Mouse (Mus musculus) layer of hippocampus, adult 11-12 months (tissue): ENCODE results near the gene Usp32.
A peak's percentile ranks its signal among the peaks of the same experiment; 100 is the strongest.

Source experiments
- DNase-seq: peaks from one replicate; pipeline ENCODE4 v3.0.0; 2022; ENCODE audit warnings: low spot score

Gene Usp32

DNA sequence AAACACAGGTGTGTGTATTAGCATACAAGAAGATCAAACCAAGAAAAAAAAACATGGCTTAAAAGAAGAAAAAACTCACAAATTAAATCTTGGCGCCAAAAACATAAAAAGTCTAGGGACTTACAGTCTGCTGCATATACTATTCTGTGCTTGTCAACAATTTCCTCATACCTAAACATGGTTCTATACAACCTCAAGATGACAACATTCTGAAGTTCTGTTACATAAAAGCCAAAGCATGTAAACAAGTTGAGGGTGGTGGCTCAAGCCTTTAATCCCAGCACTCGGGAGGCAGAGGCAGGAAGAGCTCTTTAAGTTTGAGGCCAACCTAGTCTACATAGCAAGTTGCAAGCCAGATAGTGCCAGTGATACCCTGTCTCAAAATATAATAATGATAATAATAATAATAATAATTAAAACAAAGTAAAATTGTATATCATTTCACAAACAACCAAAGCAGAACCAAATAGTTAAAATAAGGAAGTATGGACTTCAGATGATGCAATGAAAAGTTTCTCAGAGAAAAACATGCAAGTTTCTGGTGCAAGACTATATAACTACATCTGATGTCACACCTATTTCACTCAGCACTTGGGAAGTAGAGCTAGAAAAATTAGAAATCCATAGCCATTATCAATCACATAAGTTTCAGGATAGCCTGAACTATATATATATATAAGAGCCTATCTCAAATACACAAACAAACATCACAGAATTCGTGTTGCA is 16.5 kb downstream of the Usp32 start:
- DNase-seq = no peak

DNA sequence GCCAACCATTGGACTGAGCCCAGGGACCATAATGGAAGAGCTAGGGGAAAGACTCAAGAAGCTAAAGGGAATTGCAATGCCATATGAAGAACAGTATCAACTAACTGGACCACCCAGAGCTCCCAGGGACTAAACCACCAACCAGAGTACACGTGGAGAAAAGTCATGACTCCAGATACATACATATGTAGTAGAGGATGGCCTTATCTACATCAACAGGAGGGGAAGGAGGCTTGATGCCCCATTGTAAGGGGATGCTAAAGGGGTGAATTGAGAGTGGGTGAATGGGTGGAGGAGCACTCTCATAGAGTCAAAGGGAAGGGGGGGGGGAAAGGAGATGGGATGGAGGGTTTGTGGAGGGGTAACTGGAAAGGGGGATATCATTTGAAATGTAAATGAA is 17.9 kb downstream of the Usp32 start:
- DNase-seq = no peak

DNA sequence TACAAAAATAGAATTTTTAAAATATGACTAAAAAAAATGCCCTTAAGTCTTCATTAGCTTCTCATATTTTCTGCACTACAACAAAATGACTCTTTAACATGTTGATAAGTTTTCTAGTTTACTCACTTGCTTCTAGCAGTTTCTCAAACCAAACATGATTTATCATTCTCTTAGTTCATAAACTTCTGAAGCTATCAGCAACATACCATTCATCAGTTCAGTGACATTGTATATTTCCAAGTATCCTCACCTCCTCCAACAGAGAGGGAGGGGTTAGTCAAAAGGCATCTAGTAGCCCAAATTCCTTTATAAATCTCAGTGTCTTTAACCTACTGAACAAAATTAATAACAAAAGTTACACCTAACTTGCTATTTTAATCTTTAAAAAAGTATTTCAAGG is 22.8 kb downstream of the Usp32 start:
- no peak for DNase-seq

DNA sequence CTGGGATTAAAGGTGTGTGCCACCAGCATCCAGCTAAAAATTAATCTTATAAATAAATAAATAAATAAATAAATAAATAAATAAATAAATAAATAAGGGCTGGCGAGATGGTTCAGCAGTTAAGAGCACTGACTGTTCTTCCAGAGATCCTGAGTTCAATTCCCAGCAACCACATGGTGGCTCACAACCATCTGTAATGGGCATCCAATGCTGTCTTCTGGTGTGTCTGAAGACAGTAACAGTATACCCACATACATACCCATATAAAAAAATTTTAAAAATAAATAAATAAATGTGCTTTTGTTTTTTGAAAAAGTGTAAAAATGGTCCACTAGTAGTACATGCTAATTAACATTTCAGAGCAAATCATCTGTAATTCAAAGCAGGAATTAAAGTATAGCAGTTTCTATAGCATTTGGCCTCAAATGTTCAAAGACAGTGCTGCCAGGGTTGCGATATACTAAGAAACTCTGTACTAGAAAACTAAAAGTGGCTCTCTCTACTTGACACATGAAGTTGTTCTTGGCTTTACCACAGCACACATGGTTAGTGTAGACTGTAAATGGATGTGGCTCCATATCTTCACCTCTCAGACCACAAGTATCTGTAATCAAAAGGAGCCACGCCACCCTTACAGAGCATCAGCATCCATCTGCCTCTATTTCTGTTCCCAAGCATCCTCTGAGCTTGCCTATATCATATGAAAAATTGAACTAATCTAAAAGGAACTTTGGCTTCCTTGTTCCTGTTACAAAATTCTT is 23.7 kb downstream of the Usp32 start:
- DNase-seq = no peak

DNA sequence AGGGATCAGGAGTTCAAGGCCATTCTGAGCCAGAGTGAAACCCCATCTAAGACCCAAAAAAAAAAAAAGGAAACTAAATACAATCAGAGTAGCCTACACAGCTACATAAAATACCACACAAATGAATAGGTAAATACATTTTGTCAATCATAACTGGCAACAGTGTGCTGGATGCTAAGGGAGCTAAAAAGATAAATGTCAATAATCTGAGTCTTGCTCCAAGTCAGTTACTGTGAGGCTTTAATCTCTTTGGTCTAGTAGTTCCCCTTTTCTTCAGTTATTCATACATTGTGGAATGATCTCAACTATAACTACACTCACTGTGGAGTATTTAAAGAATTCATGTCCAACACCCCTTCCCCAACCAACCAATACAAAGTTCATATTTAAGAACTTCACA is 30.0 kb downstream of the Usp32 start:
- DNase-seq = no peak

DNA sequence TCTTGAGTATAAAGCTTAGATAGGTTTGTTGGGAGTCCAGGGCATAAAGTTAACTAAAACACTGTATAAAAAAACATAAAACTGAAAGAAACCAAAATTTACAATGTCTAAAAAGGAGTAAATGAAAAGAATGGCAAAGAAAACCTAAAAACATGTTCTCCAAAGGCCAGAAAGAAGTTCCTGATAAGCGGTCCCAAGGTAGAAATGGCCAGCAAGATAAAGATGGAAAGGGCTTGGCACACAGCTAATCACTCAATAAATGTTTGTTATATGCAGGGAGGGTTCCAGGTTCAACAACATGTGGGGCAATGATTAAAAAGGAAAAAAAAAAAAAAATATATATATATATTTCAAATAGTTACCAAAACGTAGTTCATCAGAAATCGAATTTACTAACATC is 32.7 kb downstream of the Usp32 start:
- DNase-seq = no peak

DNA sequence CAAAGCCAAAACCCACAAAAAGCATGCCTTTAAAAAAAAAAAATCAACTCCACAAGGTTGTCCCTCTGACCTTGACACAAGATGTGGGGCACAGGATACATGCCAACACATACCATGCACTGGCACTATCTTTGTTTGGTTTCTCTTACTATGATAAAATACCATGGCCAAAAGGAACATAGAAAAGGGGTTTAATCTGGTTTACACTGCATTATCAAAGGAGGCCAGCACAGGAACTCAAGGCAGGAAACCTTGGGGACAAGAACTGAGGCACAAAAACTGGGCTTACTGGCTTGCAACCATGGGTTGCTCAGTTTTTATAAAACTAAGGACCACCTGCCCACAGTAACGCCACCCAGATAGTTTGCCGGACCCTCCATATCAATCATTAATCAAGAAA is 34.1 kb downstream of the Usp32 start:
- DNase-seq = no peak

DNA sequence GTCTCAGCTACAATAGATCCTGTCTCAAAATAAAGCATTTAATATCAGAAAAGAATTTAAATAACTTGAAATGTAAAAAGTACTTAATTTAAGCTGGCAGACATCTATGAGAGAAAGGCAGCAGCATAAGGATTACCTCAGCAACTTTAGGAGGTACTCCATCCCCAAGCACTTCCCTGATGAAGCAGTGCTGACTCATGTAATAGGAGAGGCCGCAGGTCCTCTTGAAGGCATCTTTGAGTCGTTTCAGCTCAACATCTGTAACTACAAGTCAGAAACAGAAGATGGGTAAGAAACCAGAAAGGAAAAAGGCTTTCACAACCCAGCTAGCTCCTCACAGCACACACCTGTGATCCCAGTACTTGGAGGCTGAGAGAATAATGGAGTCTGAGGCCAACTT is 36.2 kb downstream of the Usp32 start:
- DNase-seq = no peak

DNA sequence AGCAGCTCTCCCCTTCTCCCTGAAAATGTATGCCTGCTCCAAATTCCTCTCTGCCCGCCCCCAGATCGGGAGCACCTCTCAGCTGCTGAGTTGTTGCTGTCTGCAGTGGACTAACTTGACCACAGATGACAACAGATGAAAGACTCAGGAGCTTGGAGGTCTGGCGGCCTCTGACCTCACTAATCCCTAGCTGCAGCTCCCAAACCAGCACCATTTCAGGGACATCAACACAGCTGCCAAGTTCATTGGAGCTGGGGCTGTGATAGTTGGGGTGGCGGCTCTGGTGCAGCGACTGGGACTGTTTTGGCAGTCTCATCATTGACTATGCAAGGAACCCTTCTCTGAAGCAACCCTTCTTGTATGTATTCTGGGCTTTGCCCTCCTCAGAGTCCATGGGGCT is 44.8 kb downstream of the Usp32 start:
- DNase-seq = no peak

DNA sequence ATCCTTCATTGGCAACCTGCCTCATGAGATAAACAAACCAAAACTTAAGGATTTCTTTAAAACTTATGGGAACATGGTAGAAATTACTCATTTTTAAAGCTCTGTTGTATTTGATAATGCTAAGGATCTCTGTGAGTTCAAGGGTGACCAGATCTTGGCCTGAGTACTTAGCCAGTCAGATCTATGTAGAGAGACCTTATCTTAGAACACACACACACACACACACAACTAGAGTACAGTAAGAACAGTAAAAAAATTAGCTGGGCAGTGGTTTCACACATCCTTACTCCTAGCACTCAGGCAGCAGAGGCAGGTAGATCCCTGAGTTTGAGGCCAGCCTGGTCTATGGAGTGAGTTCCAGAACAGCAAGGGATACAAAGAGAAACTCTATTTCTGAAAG is 53.7 kb downstream of the Usp32 start:
- no peak for DNase-seq

DNA sequence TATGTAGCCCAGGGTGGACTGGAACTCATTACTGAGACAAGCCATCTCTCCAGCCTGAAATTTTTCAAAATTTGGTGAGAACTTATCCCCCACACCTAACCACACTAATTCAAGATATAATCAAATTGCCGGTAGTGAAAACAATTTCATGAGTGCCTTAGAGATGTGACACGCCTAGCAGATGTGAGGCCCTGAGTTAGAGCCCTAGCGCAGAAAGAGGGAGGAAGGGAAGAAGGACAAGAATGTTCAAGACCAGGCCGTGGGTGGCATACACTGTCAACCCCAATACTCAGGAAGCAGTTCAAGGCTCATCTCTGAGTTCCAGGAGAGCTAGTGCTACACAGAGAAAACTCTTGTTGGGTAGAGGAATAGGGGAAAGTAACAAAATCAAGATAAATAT is 72.1 kb downstream of the Usp32 start:
- no peak for DNase-seq

DNA sequence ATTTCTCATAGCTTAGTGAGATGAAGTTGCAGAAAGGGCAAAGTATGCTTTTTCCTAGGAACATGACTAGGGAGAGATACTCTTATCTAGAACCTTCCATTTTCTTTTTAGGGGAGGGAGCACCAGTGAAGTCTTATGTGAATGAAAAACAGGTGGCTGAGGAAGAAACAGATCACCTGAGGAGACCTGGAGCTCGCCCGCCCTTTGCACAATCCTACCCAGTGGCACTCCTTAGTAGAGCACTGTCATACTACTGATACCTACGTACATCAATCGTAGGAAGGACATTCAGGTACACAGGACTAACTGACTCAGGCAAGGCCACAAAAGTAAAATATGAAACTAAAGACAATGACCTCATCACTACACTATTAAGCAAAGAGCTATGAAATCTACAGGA is 81.4 kb downstream of the Usp32 start:
- DNase-seq = no peak

DNA sequence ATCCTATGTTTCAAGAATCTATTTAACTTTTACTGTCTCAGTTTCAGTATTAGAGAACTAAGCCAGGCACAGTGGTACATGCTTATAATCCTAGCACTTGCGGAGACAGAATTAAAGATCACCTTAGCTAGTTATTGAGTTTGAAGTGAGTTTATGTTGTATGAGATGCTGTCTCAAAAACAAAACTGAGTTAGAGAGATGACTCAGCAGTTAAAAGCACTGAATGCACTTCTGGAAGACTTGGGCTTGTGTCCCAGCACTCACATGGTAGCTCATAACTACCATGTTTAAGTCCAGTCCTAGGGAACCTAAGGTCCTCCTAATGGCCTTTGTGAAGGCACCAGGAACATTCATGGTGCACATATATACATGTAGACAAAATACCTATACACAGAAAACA is 82.4 kb downstream of the Usp32 start:
- no peak for DNase-seq

DNA sequence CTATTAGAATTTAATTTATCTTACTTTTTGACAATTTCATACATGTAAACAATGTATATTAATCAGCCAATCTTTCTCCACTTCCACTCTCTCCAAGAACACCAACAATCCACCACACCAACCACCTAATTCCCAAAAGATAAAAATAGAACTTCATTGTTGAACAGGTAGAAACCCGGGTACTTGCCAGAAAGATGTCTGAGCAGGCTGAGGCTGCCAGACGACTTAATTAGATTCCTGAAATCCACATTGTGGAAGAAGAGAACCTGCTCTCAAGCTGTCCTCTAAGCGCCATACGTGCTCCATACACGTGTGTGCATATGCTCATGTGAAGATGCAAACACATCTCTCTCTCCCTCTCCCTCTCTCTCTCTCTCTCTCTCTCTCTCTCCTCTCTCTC is 83.1 kb downstream of the Usp32 start:
- DNase-seq = no peak

DNA sequence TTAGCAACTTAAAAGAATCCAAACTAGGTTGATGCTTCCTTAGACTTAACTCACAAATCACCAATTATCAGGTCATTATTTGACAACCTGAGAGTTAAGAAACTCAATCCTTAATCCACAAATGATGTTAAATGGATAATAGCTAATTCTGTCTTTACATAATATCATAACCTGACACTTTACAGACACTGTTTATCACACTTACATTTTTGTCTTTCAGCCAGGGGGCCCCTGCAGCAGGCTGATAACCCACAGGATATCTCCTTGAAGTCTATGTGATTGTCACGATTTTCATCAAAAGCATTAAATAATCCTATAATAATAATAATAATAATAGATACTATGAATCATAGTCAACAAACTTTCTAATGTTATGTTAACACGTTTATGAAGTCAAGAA is 84.4 kb downstream of the Usp32 start:
- DNase-seq = no peak

DNA sequence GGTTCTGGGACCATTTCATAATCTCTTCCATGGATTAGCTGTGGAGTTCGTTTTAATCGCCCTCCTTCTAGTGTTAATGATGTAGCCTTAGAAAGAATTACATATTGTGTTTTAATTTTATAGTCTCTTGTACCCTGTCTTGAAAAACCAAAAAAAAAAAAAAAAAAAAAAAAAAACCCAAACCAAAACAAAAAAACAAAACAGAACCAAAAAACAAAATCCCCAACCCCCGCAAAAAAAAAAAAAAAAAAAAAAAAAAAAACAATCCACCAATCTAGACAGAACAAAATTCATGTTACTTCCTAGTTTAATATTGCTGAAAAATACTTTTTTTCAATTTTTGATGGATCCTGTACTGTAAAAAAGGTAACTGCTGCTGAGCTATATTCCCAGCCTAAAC is 100.7 kb downstream of the Usp32 start:
- no peak for DNase-seq

DNA sequence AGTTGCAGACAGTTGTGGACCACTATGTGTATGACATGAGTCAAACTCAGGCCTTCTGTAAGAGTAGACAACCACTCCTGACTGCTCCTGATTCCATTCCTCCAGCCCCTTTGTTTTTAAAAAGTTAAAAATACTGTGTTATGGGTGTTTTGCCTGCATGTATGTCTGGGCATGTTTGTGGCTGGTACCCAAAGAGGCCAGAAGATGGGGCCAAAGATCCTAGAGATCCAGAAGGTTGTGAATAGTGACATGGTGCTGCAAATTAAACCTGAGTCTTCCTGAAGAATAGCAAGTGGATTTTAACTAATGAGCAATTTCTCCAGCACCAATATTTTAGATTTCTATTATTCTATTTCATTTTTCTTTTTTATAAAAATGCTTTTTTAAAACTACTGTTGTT is 126.8 kb downstream of the Usp32 start:
- DNase-seq = no peak

DNA sequence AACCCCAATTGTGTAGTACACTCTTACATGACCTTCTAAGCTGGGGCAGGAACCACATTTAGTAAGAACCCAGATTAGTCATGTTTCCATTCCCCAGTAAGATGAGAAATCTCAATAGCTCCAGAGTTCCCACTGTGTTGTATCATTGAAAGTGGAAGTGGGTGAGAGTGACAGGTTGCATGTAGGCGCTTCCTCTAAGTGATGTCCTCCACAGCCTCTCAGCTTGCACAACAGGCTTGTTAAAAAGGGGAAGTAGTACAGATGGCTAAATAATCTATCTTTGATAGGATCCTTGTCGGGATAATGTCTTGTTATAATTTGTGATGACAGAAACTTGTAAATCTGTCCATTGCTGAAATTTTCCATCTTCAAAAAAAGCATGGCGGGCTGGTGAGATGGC is 136.4 kb downstream of the Usp32 start:
- DNase-seq = peak; percentile 63

DNA sequence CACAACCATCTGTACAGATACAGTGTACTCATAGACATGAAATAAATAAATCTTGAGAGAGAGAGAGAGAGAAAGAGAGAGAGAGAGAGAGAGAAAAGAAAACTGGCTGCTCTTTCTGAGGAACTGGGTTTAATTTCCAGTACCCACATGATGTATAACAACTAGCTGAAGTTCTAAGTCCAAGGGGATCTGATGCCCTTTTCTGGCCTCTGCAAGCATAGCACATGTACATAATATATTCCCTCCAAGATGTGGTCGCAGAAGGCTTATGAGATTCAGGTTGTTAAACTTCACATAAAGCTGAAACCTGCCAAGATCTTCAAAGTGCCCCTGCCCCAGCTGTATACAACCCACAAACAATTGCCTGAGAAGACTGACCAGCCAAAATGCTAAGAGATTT is 144.7 kb downstream of the Usp32 start:
- no peak for DNase-seq

DNA sequence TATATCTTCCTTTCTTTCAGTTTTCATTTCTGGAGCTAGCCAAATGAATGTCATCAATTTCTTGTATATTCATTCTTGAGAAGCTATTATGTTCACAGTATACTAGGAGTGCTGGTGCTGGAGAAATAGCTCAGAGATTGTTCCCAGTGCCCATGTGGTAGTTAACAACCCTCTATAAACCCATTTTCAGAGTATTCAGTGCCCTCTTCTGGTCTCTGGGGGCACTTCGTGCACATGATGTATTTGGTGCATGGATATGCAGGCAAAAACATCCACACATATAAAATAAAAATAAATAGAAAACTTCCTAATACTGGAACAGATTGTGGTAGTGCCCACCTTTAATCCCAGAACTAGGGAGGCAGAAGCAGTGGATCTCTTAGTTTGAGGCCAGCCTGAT is 147.0 kb downstream of the Usp32 start:
- no peak for DNase-seq

DNA sequence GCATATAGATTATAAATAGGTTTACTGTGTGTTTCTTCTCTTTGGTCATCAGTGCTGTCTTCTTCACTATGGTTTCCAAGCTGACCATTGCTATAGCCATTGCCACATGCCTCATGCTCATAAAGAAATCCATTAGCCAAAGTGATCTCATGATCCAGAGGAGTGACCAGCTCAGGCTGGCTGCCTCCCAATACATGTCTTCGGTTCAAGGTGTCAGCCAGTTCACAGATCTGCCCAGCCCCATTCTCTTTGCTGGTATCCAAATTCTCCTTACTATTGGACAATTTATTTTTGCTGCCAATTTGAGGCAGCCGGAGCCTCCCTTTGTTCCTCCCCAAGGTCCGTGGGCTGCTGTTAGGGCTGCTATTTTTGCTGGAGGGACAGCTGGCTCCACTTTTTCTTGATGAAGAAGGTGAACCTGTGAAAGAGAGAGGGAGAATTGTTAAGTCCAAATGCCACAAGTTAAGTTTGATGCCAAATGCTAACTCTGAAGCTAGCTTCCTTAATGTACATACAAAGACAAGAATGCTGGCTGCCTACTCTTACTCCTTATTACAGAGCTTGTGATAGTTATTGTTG is 151.5 kb downstream of the Usp32 start:
- DNase-seq = no peak

DNA sequence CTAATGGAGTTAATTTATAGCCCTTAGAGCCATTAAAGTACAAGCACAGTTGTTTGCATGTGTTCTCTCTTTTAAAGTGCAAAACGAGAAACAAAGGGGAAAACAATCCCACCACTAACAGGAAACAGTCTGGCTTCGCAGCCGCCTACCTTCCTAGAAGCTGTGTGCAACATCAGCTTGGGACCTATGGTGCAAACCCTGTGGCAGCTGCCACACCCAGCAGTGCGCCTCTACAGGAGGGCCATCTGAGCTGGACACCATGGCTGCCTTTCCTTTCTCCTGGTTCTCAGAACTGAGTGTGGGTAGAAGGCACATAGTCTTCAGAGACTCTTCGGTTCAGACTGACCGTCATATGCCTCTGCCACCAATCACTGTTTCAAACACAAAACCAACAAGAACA is 154.5 kb downstream of the Usp32 start:
- no peak for DNase-seq

DNA sequence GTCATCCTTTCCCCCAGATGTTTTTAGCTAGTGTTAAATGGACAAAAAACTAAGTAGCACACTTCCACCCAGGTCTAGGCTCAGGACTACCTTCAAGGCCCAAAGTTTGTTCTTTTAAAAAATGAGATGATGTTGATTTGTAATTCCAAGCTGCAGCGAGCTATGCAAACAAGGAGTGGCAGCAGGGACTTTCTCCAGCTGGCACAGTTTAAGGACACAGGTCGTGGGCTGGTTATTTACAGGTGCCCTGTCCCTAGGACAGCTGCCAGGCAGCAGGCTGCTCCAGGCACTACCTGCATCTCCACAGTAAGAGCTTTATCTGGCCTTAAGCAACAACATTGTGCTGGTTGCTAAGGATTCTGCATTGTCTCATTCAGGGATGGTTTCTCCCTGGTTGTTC is 159.3 kb downstream of the Usp32 start:
- DNase-seq = no peak

DNA sequence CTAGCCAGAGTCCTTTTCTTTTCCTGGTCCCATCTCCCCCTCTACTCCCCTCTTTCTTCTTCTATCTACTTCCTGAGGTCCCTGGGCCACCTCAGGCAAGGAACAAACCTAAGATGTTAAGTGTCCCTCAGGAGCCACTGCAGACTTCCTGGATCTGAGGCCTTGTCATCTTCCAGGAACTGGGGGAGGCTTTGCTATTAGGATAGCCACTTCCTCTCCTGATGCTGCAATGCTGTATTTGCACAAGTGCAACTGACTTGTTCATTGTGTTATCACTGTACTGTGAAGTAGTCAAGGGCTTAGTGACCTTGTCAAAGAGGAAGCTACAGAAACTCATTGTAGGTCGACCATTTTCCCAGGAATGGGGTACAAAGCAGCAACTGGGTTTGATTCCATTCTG is 160.6 kb downstream of the Usp32 start:
- DNase-seq = no peak
